Mouse (Mus musculus): ENCODE results near the gene Rb1. TPM values are rescaled to one million over a fixed set of nuclear protein-coding genes. Genes with fewer than 3 reads are reported as not detected.

Rb1 gene
- total and polyA plus RNA-seq, 3 experiments, result 0.73 to 24.3 (median 22.6) TPM

GRCm38 (mm10) chr14:73148125-73148524 is 177.5 kb downstream of the Rb1 start:
- no peak for DNase-seq

DNA sequence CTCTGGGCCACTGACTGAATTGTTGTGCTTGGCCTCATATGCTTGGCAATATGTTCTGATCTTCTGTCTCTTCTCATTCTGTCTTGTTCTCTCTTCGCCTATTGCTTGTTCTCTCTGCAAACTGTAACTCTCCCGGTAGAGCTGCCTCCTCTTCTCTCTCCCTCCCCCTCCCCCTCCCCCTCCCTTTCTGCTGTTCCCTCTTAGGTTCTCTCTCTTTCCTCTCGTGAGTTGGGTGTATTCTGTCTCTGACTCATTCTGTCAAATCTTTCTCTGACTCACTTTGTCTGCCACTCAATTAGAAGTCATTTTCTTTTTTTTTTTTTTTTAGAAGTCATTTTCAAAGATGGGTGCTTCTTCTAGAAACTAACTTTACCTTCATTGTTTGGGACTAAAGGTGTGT is 178.9 kb downstream of the Rb1 start:
- no peak for DNase-seq

- DNase-seq, result no peak
Measured at GRCm38 (mm10) chr14:73145531-73145930, 180.1 kb downstream of the Rb1 start.

GRCm38 (mm10) chr14:73143710-73144420 is 181.8 kb downstream of the Rb1 start:
- DNase-seq, result no peak

GRCm38 (mm10) chr14:73142896-73143709 is 182.5 kb downstream of the Rb1 start:
- DNase-seq, result peak; percentile 95

DNA sequence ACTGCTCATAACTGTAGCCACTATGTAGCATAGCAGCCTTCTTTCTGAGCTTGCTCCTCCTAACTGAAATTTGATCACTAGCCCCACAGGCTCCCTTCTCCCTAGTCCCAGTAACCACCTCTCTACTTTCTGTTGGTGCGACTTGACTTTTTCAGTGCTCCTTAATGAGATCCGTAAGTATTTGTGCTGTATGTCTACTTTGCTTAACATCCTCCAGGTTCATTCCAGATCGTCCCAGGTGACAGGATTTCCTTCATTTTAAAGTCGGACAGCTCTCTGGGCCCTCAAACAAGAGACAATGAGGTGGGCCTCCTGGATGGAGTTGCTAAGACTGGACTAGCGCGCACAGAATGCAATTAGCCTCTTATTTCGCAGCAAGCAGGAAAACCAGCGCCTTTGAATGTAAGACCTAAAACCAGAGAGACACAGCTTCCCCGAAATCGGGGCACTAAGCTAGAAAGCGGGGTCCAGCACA is 183.2 kb downstream of the Rb1 start:
- no peak for DNase-seq

DNA sequence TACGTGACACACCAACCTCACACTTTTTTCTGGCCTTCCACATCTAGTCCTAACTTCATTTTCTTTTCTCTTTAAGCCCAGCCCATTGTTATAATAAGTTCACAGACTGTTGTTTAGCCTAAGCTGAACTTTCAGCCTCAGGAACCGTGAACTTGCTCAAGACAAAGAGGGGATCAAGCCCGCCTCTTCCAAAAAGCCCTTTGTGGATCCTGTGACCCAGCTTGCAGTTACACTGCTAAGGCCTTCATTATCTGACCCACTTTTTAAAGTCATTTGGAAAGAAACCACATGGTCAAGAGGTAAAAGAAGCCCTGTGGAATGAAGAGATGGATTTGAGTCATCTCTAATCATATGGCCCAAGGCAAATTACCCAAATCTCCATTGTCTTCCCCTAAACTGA is 183.8 kb downstream of the Rb1 start:
- no peak for DNase-seq

DNA sequence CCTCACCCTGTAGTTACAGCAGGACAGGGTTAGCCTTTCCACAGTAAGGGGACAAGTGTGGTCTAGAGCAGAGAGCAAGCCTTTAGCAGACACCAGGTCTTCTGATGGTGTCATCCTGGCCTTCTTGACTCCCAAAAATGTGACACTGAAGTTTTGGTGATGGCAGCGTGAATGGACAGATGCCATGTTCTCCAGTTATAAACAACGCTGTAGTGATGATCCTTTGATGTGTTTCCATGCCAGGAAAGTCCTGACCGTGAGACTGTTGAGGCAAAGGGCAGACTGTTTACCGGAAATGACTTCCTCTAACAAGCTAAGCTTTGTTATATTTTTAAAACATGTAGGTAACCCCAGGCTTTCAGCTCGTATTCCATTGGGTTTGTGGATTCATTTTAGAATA is 185.8 kb downstream of the Rb1 start:
- DNase-seq, result no peak

DNA sequence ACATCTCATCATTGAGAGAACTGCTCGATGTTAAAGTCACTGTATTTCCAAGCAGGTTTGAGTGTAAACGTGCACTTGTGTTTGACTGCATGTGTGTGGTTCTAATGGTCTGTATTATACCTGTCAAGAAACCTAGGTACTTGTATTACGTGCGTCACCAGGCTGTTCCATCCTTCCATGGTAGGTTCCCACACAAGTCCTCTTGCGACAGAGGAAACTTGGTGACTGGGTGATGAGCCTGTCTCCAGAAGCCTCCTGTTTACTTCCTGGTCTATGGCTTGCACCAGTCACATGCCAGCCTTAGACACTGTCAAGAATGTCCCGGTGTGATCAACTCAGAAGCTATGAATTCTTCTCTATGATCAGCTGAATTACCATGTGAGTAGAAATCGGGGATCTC is 187.1 kb downstream of the Rb1 start:
- no peak for DNase-seq

DNA sequence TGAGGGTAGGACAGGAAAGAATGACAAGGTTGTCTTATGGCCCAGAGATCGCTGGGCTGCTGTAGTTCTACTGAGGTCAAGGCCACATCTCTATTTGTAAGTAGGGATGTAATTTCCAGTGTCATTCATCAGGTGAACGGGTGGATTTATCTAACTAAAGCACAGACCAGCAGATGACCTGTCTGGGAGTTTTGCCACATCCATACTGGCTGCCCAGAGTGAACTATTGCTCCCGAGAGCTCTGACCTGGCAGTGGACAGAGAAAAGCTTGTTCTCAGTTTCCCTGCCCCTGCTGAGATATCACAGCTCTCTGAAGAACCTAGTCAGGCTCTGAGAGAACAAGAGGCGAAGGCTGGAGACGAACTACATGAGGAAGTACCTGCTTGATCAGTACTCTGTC is 188.4 kb downstream of the Rb1 start:
- no peak for DNase-seq

Small RNA genes within 50 kb of the gene (microRNA-seq; reads per million reads assigned to microRNA genes)
- gene Mir687, result 0 reads per million in 2 experiments

Other genes starting within 250 kb of the Rb1 start
- 10 to 100 TPM; 28.6 to 34.3 TPM for gene Rcbtb2, start 202.8 kb downstream of the Rb1 start, total RNA-seq (2021)
- gene Rcbtb2, start 202.8 kb downstream of the Rb1 start, polyA plus RNA-seq (2012; rRNA removed), result 30.7 and 39.4 TPM in 2 replicates
- gene Lpar6, start 87.9 kb downstream of the Rb1 start, total RNA-seq (2021), result 1 to 10 TPM; 3.5 to 6.7 TPM
- gene Lpar6, start 87.9 kb downstream of the Rb1 start, polyA plus RNA-seq (2012; rRNA removed), result 0.79 and 0.89 TPM in 2 replicates
- 1,000 to 10,000 TPM; 1,107 to 1,115 TPM for gene Itm2b, start 59.5 kb upstream of the Rb1 start, total RNA-seq (2021)
- gene Itm2b, start 59.5 kb upstream of the Rb1 start, polyA plus RNA-seq (2012; rRNA removed), result 828 and 985 TPM in 2 replicates
- 10 to 100 TPM; 21.6 to 22.5 TPM for gene Med4, start 184.2 kb upstream of the Rb1 start, total RNA-seq (2021)
- gene Med4, start 184.2 kb upstream of the Rb1 start, polyA plus RNA-seq (2012; rRNA removed), result 3.5 and 4.1 TPM in 2 replicates
- 100 to 1,000 TPM; 303 to 488 TPM for gene Sucla2, start 199.5 kb upstream of the Rb1 start, total RNA-seq (2021)
- 25.6 and 34.3 TPM in 2 replicates for gene Sucla2, start 199.5 kb upstream of the Rb1 start, polyA plus RNA-seq (2012; rRNA removed)
- 1 to 10 TPM; 4.6 to 7.7 TPM for gene Nudt15, start 222.4 kb upstream of the Rb1 start, total RNA-seq (2021)
- gene Nudt15, start 222.4 kb upstream of the Rb1 start, polyA plus RNA-seq (2012; rRNA removed), result 0.90 and 1.2 TPM in 2 replicates